Mouse (Mus musculus): ENCODE data around the gene Myo1h.
A peak's percentile ranks its signal among the peaks of the same experiment; 100 is the strongest.

The Myo1h gene

GRCm38 (mm10) chr5:114406592-114406991 lies 117.6 kb downstream of the Myo1h start:
- peak in 1 of 2 experiments; percentile 22 for DNase-seq

GRCm38 (mm10) chr5:114407269-114407668 lies 118.3 kb downstream of the Myo1h start:
- DNase-seq, result no peak

DNA sequence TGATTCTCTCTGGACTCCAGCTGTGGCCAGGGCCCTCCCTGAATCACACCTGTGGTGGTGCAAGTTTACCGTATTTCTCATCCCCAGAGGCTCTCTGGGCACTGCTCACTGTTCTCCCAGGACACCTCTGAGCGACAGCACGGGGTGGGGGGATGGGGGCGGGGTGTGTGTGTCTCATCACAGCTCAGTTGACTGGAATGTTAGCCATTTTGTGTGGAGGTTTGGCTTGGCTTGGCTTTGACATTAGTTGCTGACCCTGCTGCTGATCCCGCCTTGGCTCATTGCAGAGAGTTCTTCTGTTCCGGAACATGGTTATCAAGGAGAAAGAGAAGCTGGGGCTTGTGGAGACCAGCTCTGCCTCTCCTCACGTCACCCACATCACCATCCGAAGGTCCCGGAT lies 118.8 kb downstream of the Myo1h start:
- DNase-seq, result no peak

DNA sequence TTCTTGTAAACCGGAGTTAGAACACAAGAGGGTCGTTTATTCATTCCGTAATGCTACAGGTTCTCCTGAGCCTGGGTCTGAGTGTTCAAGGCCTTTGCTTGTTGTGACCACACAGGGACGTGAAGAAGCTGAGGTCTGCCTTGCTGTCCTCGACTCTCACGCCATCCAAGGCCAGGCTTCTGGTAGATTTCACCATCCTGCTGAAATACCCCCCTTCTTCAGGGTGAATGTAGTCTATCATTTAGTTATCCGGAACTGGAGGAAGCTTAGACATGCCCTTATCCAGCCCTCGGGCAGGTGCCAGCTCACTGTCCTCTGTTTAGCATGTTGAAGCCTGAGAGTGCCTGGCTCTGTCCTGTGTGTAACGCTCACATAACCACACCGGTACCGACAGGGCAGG lies 119.9 kb downstream of the Myo1h start:
- no peak for DNase-seq

GRCm38 (mm10) chr5:114410429-114410828 lies 121.5 kb downstream of the Myo1h start:
- no peak for DNase-seq

DNA sequence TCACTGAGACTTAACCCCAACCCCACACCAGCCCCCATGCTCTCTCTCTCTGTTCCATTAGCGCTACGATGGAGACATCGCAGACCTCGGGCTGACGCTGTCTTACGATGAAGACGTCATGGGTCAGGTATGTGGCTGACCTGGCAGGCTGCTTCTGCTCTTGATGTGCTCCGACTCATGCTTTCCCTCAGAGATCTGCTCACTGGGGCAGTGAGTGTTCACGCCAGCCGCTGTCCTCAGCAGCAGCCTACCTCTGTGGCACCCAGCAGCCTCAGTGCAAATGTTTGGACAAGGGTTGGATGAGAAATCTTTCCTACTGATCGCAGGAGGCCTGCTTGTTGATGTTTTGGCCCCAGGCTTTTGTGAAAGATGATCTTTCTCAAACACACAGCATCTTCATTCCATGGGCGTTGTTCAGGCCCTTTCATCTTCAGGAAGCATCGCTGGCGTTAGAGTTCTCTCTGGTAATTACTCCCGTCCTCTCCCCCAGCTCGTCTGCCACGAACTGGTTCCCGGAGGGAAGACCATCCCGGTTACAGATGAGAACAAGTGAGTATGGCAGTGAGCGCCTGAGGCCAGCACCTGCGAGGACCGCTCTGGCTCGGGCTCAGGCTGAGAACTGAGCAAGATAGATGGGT lies 123.5 kb downstream of the Myo1h start:
- DNase-seq, result no peak

DNA sequence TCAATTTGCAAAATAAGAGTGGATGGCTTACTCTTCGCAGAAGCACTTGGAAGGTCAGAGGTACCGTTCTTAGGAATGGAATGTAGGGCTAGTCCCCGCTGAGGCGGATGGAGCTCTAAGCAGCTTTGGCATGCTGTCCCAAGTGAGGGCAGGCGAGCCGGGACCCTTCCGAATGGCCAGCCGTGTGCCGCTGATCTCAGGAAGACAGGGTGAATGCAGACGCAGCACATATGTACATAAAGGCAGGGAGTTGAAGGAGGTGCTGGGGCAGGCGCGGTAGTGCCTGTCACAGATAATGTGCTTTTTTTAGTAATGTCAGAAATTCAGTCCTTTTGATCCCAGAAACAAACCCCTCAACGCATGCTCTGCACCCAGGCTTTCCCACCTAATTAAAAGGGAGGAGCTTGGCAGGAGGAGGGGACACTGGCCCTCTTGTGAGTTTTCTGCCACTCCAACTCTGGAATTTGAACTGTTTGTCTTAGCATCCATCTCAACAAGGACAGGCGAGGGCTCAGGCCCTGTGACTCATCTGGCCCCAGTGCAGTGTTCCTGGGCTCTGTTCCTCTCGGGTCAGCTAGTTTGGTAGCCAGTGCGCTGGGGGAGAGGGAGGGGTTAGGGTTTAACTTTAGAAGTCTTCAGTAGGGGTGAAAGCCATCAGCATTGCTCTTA lies 124.2 kb downstream of the Myo1h start:
- peak; percentile 64 to 79 for DNase-seq

All from kidney, postnatal 36 days (tissue).